Mouse (Mus musculus) heart, adult 9 months (tissue): ENCODE data around the gene Rpl37.

Experiments
- DNase-seq, 2 experiments: peaks; one replicate each; pipeline ENCODE4 v3.0.0; 2022; ENCODE audit warnings: low spot score in 2 of 2

Gene Rpl37

GRCm38 (mm10) chr15:5149187-5149586 is 32.7 kb downstream of the Rpl37 start:
- no peak for DNase-seq

- DNase-seq: no peak
Observed at GRCm38 (mm10) chr15:5152171-5152570, 35.7 kb downstream of the Rpl37 start.

GRCm38 (mm10) chr15:5154621-5155020 is 38.2 kb downstream of the Rpl37 start:
- DNase-seq: no peak

DNA sequence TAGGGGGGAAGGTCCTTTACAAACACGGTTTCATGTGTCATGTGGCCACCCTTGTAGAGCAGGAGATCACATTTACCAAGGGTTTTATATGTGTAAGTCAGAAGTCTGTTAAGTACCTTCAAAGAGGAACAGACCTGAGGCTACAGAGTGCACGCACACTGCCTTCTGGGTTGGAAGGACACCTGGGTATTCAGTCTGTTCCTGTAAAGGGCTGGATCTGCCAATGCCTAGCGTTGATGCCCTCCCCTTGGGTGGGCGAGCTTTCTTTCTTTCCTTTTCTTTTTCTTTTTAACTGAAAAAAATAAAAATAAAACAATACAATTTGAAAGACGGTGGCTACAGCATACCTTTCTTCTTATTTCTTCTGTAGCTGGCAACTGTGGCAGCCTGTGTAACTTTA is 38.6 kb downstream of the Rpl37 start:
- DNase-seq: no peak

GRCm38 (mm10) chr15:5156355-5156754 is 39.9 kb downstream of the Rpl37 start:
- no peak for DNase-seq

DNA sequence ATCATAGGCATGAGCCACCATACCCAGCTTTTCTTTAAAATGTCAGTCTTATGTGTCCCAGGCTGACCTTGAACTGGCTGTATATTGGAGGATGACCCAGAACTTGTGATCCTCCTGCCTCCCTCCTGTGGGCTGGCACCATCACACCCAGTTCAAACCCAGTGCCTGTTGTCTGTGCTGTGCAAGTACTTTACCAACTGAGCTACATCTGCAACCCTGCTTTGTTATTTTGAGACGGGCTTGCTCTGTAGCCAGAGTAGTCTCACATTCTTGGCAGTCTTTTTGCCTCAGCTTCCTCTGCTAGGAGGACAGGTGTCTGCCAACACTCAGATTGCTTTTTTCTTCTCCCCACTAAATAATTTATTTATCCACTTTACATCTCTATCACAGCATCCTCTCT is 40.9 kb downstream of the Rpl37 start:
- DNase-seq: peak in 1 of 2 experiments; percentile 14

- peak; percentile 32 to 43 for DNase-seq
Observed at GRCm38 (mm10) chr15:5158827-5159226, 42.4 kb downstream of the Rpl37 start.

- DNase-seq: no peak
Observed at GRCm38 (mm10) chr15:5165121-5165773, 48.8 kb downstream of the Rpl37 start.
